Mouse (Mus musculus): ENCODE measurements at regions not wholly inside any gene's neighbourhood (a gene's known extent, or its start where the extent isn't known, plus 50 kb on each side); places are given as distances from the start of the nearest gene placed in this dataset.
A peak's percentile ranks its signal among the peaks of the same experiment; 100 is the strongest.

GRCm38 (mm10) chr2:138123331-138123730, 133.0 kb upstream of the Btbd3 start:
- DNase-seq: no peak

DNA sequence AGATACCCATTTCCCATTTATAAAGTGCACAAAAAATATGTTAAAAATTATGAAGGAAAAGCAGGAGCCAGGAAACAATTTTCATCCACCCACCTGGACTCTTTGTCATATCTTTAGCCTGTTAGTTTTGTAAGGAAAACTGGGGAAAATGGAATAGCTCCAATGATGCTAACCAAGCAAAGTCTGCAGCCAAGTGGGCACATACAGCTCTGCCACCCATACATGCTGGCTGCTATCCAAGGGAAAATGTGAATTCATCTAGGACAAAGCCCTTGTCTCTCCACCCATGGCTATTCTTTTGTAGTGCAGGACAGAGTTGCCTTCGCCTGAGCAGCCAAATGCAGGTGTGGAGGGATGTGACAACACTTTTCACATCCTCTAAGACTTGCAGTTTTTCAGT, 135.5 kb upstream of the Btbd3 start:
- no peak for DNase-seq

DNA sequence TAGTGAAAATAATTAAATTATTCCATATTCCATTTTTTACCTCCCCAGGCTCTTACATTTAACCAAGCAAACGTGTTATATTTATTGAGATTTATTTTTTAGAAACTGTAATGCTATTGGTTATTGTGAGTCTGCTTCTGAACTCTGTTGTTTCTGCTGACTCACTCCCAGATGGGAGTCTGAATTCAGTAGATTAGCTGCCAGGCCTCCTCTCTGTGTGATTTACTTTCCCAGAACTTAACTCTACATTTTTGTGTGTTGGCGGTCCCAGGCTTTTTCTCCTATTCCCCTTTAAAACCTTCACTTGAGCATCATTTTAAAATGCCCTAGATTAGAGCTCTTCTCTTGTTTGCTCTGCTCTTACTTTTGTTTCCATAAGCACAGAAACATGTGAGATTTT, 136.2 kb upstream of the Btbd3 start:
- peak in 1 of 2 experiments; percentile 12 for DNase-seq

DNA sequence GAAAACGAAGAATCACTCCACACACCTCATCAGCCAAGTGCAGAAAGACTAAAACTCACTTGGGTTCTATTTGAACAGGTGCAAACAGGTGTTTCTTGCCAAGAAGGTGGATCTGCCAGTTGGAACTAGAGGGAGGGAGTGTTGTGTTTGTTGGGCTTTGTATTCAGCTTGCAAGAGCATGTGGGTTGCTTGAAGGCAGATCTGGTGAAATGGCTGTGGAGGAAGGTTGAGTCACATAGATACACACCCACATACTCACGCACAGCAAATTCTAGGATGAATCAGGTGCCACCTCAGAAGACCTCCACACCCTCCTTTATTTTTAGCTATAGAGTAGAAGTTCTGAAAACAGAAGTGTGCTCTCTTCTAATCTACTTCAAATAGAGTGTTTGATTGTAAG, 156.6 kb upstream of the Btbd3 start:
- DNase-seq: no peak

- DNase-seq: peak; percentile 20 to 51
Observed at GRCm38 (mm10) chr2:138085390-138085789, 171.0 kb upstream of the Btbd3 start.

- DNase-seq: no peak
Observed at GRCm38 (mm10) chr2:138084564-138085283, 171.6 kb upstream of the Btbd3 start.

DNA sequence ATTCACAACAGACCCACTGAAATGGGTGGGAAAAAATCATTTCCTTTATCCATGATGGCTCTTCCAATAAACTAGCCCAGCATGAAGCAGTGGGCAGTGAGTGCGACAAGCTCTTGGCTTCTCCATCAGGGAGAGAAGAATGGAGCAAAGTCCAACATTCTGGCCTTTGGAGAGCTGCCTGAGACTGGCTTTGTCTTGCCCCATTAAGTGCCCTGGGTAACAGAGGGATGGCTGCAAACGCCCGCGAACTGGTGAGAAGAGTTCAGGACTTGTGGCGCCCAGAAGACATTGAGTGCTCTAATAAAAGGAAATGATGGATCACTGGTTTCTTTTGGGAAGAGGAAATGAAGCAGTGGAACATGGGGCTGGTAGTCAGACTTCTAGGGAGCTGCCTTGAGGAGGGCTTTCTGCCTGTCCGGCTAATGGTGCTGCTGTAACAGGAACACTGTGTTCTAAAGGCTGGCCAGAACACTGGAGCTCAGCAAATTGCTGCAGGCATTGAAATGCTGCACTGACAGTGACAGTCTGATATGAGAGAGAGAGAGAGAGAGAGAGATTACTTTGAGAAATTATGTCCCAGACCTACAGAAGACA, 182.2 kb upstream of the Btbd3 start:
- DNase-seq: peak in 1 of 2 experiments; percentile 29

GRCm38 (mm10) chr2:138072165-138072728, 184.1 kb upstream of the Btbd3 start:
- DNase-seq: no peak

DNA sequence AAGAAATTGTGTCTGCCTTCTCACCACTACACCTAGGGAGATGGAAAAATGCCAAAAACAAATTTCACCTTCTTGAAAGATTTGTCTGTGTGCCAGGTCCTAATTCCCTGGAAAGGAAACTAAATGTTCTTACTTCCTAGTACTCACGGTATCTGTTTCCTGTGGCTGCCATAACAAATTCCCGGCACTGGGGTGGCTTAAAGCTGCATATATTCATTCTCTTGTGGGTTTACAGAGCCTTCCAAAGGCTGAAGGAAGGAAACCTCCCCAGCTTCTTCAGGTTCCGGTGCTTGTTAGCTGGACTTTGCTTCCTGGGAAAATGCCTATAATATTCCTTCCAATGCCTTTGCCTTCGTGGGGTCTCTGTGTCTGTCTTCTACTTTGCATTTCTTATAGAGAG, 203.3 kb upstream of the Btbd3 start:
- DNase-seq: no peak

- no peak for DNase-seq
Observed at GRCm38 (mm10) chr2:138048341-138048740, 208.0 kb upstream of the Btbd3 start.

- DNase-seq: peak; percentile 37 to 38
Observed at GRCm38 (mm10) chr2:138047781-138048201, 208.6 kb upstream of the Btbd3 start.

DNA sequence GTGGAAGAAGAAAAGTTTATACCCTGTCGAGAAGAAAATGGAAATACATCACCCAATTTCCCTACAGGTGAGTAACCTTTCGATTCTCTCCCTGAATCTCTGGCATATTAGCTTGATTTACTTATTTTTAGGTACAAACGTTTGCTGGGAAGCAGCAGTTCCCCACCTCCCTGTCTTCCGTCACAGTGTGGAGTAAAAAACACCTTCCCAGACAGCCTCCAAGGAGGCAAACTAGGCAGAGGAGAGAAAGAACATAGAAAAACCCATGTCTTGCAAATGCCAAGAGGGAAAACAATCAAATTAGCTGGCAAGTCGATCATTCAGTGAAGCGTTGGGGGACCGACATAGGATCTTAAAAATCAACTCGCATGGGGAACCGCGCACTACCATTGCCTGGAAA, 209.0 kb upstream of the Btbd3 start:
- no peak for DNase-seq

DNA sequence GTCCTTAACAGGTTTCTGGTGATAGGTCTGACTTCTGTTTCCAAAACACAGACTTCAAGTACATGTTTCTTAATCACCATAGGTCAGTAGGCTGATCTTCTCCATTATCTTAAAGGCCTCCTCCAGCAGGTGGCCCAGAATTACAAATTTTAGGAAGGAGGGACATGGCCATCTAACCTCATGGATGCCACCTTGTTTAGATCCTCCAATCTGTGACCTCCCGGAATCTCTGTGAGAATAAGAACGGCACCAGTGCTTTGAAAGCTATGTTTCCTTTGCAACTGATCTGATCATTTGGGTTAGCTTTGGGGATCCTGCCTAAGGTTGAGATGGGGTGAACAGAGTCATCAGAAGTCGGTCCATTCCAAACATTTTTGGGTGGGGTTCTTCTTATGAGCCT, 209.4 kb upstream of the Btbd3 start:
- no peak for DNase-seq

DNA sequence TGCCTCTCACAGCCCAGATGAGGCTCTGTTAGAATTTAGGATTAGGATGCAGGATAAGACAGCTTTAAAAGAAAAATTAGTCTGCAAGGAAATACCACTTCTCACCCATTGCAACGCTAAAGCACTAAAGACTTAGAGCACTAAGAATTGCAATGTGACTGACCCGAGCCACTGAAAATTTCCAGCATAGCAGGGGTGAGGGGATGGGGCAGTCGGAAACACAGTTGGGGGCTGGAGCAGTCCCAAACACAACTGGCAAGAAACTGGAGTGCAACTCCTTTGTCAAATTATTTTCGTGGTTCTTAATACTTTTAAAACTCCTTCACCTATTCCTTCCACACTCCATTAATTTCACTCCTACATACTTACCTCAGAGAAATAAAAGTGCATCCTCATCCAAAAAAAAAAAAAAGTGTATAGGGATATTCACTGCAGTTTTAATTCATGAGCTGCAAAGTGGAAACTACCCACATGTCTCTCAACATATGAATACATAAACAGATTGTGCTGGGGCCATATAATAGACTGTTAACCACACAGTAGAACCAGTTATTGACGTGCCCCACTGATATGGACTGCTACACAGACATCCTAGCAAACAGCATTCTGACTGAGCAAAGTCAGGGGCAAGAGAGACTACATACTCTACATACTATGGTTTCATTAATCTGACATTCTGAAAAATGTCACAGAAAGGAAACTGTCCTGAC, 210.3 kb upstream of the Btbd3 start:
- DNase-seq: no peak

DNA sequence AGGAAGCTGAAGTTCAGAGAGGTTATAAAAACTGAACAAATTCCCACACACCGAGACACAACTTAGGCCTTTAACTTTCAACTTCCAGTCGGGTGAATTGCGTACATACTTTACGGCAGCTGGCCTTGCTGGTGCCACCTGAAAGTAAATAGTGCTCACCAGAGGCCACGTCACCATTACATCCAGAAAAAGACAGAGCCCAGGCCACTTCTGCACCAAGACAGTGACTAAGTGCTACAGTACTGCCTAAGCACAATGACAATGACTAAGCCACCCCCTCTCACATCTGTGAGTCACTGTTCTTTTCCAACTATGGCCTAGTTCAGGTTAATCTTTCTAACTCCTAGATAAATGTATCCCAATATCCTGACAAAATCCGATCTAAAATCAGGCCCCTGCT, 215.7 kb upstream of the Btbd3 start:
- DNase-seq: no peak

DNA sequence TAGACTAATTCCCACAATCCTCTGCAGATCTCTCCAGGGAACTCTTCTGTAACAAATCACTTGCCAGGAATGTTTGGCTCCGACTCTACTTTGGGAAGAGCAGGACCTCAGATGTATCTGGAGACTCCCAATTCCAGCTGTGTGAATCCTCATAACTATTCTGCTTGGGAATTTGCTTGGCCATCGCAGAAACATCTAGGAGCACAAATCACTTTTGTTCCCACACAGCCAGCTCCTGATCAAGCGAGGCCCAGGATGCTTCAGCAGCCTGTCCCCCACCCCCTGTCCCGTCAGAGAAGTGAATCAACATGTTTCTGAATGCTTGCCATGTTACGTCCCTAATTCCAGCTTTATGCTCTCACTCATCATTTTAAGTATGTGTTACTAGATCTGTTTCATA, 216.1 kb upstream of the Btbd3 start:
- DNase-seq: no peak

DNA sequence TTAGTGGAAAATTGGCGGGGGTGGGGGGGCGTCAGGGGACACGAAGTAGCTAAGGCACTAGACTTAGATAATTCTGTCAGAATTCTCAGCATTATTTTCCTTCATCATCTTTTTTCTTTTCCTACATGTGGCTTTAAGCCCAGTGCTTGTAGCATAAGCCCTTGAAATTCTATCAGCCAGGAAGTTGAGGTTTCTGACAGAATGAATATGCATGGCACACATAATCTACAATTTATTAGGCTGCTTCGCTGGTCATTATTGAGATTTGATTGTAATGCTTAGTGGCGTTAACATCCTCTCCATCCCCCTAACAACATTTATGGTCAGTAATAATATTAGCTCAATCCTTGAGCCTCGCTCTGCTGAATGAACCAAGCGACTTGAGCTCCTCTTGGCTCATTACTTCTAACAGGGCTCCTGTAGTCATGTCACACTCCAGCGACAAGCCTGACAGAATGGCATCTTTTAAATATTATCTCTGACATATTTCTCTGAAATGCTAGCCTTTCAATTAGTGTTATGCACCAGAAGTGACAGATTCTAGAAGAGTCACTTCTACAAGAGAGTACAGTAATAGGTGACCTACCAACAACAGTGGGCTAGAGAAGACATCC, 222.1 kb upstream of the Btbd3 start:
- no peak for DNase-seq

DNA sequence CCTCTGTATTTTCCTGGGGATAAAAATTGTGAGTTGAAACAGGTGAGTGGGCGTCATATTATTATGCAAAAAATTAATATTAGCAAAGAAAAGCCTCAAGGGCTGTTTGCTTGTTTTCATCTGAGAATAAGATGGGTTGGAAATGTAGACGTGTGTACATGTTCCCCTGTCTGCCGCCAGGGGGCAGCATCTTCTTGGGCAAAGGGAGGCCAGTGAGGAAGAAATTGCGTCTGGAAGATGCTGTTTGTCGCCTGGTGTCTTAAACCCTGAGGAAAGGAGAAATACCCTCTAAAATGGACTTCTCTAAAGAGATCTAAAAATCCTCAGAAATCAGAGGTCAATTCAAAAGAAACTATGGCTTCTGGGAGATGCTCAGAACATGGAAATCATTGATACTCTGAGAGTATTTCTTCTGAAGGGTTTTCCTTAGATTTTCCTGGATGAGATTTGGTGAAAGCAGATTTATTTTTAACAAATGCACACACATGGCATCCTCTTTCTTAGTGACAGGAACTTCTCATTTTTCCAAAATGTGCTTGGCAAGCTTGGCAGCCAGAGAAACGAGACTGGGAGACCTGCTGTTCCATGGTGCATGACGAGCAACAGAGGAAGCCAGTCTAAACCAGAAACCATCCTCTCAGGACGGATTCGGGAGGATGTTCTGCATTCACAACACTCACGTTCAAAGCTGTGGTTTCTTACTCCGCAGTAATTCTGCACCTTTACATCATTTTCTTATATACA, 222.8 kb upstream of the Btbd3 start:
- DNase-seq: peak; percentile 74 to 76

DNA sequence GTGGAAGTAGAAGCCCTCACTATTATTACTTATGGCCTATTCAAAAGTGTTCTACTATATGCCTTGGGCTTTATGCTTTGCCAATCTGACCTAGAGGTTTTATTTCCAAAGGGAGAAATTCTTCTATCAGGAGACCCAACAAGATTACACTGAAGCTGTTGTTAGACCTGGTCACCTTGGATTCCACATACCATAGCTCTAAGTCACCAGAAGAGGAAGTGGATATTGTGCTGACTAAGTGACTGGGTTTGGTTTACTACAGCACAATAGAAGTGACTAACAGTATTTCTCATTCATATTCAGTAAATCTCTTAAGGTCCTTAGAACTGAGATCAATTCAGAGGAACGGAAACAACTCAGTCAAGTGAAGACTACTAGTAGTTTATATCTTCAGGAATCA, 229.0 kb upstream of the Btbd3 start:
- DNase-seq: no peak

GRCm38 (mm10) chr2:138023558-138023957, 232.8 kb upstream of the Btbd3 start:
- no peak for DNase-seq

- DNase-seq: no peak
Observed at GRCm38 (mm10) chr2:137981766-137982165, 274.6 kb upstream of the Btbd3 start.

DNA sequence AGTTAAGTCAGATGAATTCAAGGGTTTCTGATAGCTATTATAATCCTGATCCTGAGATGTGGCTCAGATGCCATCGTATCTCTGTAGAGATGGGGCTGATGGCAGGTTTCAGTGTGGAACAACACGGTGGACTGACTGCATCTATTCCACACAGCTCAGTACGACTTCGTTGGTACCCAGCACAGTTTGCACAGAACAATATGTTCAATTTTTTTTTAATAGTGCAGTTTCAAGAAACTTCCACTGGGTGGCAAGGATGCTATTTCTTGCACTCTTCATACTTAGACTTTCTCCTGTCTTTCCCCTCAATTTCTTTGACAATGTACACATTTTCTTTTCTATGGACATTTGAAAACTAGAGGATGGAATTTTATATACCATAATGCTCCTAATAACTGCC, 278.6 kb upstream of the Btbd3 start:
- peak in 1 of 2 experiments; percentile 11 for DNase-seq
